Mouse (Mus musculus) liver, adult 2 months (tissue): Measurements from ENCODE around the gene Gab2.

Experiments
- CTCF ChIP-seq: fragments of 200-500 bp; IDR thresholded peaks from 2 replicates; pipeline ENCODE4 v1.5.1; 2011; ENCODE audit warnings: low read depth, low read length, control low read depth
- POLR2A ChIP-seq: fragments of 200-500 bp; IDR thresholded peaks from 2 replicates; pipeline ENCODE4 v1.6.1; 2011; ENCODE audit warnings: low read length, control low read depth; ENCODE audit not compliant: insufficient read depth; ENCODE audit errors: extremely low read depth

DNA sequence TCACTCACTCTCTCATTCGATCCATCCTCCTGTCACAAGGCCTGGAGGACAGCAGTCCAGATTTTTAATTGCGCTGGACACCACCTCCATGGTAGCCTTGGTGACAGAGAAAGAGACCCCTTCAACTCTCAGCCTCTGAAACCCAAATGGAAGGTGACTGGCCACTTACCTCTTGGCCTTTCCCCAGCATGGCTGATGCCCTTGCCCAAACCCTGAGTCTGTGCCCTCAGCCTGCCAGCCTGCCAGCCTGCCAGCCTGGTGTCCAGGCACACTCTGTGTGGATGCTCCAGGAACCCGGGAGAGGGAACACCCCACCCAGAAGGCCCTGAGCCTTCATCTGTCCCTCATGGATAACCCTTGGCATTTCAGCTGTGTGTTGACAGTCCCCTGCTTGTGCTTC lies 248.3 kb downstream of the Gab2 start:
- no peak for TF ChIP-seq POLR2A
- TF ChIP-seq CTCF, result no peak
